Comparison of ENCODE assay signal across 18 mouse cellular contexts in genomic region chr9:63979275-63979674, GRCm38 (mm10). TPM values are rescaled to one million over a fixed set of nuclear protein-coding genes. Genes with fewer than 3 reads are reported as not detected.
A peak's percentile ranks its signal among the peaks of the same experiment; 100 is the strongest.
DNase-seq lines count a peak whose midpoint lies in the region; ATAC-seq and TF ChIP-seq lines count a peak whose summit lies in the region.
"Had no signal": no experiment of that assay in that cellular context is flagged by ENCODE, and none has a peak within 500 bp of the region (broad histone marks: within the 10 kb centered on the region; RNA-seq: fewer than 3 reads in every experiment).

No protein-coding gene starts in this region.

- H3K27me3 ChIP-seq in heart, embryonic 12.5 days (replicated peaks) = no peaks in the 10 kb centered on the region
- no peaks in the 10 kb centered on the region for H3K27me3 ChIP-seq in kidney, postnatal 0 days (ENCODE audit: insufficient read depth, low read length)
- H3K27me3 ChIP-seq in embryonic facial prominence, embryonic 14.5 days (replicated peaks; ENCODE audit: control insufficient read depth, insufficient read depth, low read length) = no peaks in the 10 kb centered on the region
- H3K27me3 ChIP-seq in liver, embryonic 12.5 days (replicated peaks) = no peaks in the 10 kb centered on the region
- H3K27me3 ChIP-seq: forebrain, embryonic 13.5 days; midbrain, embryonic 15.5 days; neural tube, embryonic 12.5 days; Patski had no signal

- peaks cover 28% of the 10 kb centered on the region for H3K36me3 ChIP-seq in heart, embryonic 12.5 days
- H3K36me3 ChIP-seq in kidney, postnatal 0 days (ENCODE audit: insufficient read depth, low read length) = no peaks in the 10 kb centered on the region
- no peaks in the 10 kb centered on the region for H3K36me3 ChIP-seq in embryonic facial prominence, embryonic 14.5 days (ENCODE audit: control insufficient read depth, insufficient read depth, low read length)
- H3K36me3 ChIP-seq in liver, embryonic 12.5 days = no peaks in the 10 kb centered on the region
- H3K36me3 ChIP-seq: hindbrain, embryonic 13.5 days; midbrain, embryonic 15.5 days; neural tube, embryonic 12.5 days had no signal

- no peak for DNase-seq in heart, postnatal 14 days
- DNase-seq in kidney, postnatal 0 days (ENCODE audit: low spot score) = no peak
- no peak for DNase-seq in kidney, adult 8-10 months
- no peak for DNase-seq in embryonic facial prominence, embryonic 14.5 days (ENCODE audit: low spot score)
- no peak for DNase-seq in adrenal gland, adult 2 months
- DNase-seq: B cell, adult 2 months; cerebellum, postnatal 25 days; thymus, adult 2 months had no signal

- H3K9me3 ChIP-seq in heart, embryonic 12.5 days (replicated peaks) = no peaks in the 10 kb centered on the region
- no peaks in the 10 kb centered on the region for H3K9me3 ChIP-seq in kidney, postnatal 0 days (replicated peaks; ENCODE audit: low read length)
- H3K9me3 ChIP-seq in embryonic facial prominence, embryonic 14.5 days (ENCODE audit: control insufficient read depth, low read length) = no peaks in the 10 kb centered on the region
- H3K9me3 ChIP-seq in liver, embryonic 12.5 days (replicated peaks) = no peaks in the 10 kb centered on the region
- H3K9me3 ChIP-seq: forebrain, embryonic 13.5 days; hindbrain, embryonic 13.5 days; midbrain, embryonic 15.5 days; neural tube, embryonic 12.5 days had no signal

- peak overlapping the region; percentile 46 for H3K27ac ChIP-seq in heart, embryonic 12.5 days (ENCODE audit: poor library complexity, severe bottlenecking)
- peak overlapping the region; percentile 87 for H3K27ac ChIP-seq in kidney, postnatal 0 days
- peak overlapping the region; percentile 86 for H3K27ac ChIP-seq in embryonic facial prominence, embryonic 14.5 days (replicated peaks; ENCODE audit: low read depth, low read length)
- peak overlapping the region; percentile 37; the same call in 1 of the 2 replicates for H3K27ac ChIP-seq in liver, embryonic 12.5 days
- H3K27ac ChIP-seq: layer of hippocampus, adult 2 months; midbrain, embryonic 15.5 days; neural tube, embryonic 12.5 days had no signal

- ATAC-seq in heart, embryonic 12.5 days (ENCODE audit: insufficient number of reproducible peaks, low FRiP score) = no peak
- ATAC-seq in kidney, postnatal 0 days (replicated peaks; ENCODE audit: low FRiP score, low read depth) = no peak
- no peak for ATAC-seq in embryonic facial prominence, embryonic 14.5 days (ENCODE audit: low read depth)
- ATAC-seq in liver, embryonic 12.5 days = peak; percentile 50; the same call in 1 of the 2 replicates
- no peak for ATAC-seq in monocyte, adult 5-6 weeks (replicated peaks; ENCODE audit: insufficient number of reproducible peaks, low FRiP score, low TSS enrichment, poor library complexity, severe bottlenecking)
- ATAC-seq: forebrain, embryonic 13.5 days; intestine, embryonic 16.5 days; midbrain, embryonic 15.5 days had no signal

- no peak for TF ChIP-seq CTCF in kidney, postnatal 0 days (IDR thresholded peaks at IDR 0.05; ENCODE audit: low read depth)

- H3K4me3 ChIP-seq in heart, embryonic 12.5 days = no peak overlapping the region
- no peak overlapping the region for H3K4me3 ChIP-seq in kidney, postnatal 0 days (replicated peaks; ENCODE audit: low read depth, low read length)
- no peak overlapping the region for H3K4me3 ChIP-seq in embryonic facial prominence, embryonic 14.5 days (ENCODE audit: low read depth, low read length)
- no peak overlapping the region for H3K4me3 ChIP-seq in liver, embryonic 12.5 days
- H3K4me3 ChIP-seq: forebrain, embryonic 13.5 days; hindbrain, embryonic 13.5 days; layer of hippocampus, adult 2 months; midbrain, embryonic 15.5 days; neural tube, embryonic 12.5 days had no signal

- H3K4me2 ChIP-seq in heart, embryonic 12.5 days = no peak overlapping the region
- H3K4me2 ChIP-seq in kidney, postnatal 0 days (ENCODE audit: low read length) = no peak overlapping the region
- H3K4me2 ChIP-seq in embryonic facial prominence, embryonic 14.5 days (ENCODE audit: low read depth, low read length) = peak overlapping the region; percentile 43; the same call in 1 of the 2 replicates
- no peak overlapping the region for H3K4me2 ChIP-seq in liver, embryonic 12.5 days

- H3K4me1 ChIP-seq in heart, embryonic 12.5 days (replicated peaks) = peaks cover 100% of the 10 kb centered on the region
- peaks cover 78% of the 10 kb centered on the region for H3K4me1 ChIP-seq in kidney, postnatal 0 days (replicated peaks; ENCODE audit: insufficient read depth, low read length)
- peaks cover 68% of the 10 kb centered on the region for H3K4me1 ChIP-seq in embryonic facial prominence, embryonic 14.5 days (ENCODE audit: control insufficient read depth, insufficient read depth, low read length)
- H3K4me1 ChIP-seq in liver, embryonic 12.5 days = peaks cover 85% of the 10 kb centered on the region

- 29% methylated on average over 2 of the region's 2 CpGs for WGBS in heart, embryonic 12.5 days
- 66% methylated on average over 2 of the region's 2 CpGs for WGBS in kidney, postnatal 0 days
- WGBS in embryonic facial prominence, embryonic 14.5 days = 84% methylated on average over 2 of the region's 2 CpGs
- WGBS in liver, embryonic 12.5 days (ENCODE audit: insufficient replicate concordance) = 47% methylated on average over 2 of the region's 2 CpGs

- H3K9ac ChIP-seq in heart, embryonic 12.5 days = no peak overlapping the region
- H3K9ac ChIP-seq in kidney, postnatal 0 days (ENCODE audit: low read depth, low read length) = no peak overlapping the region
- H3K9ac ChIP-seq in embryonic facial prominence, embryonic 14.5 days (ENCODE audit: low read depth, low read length) = no peak overlapping the region
- no peak overlapping the region for H3K9ac ChIP-seq in liver, embryonic 12.5 days
- H3K9ac ChIP-seq: forebrain, embryonic 13.5 days; hindbrain, embryonic 13.5 days; midbrain, embryonic 15.5 days; neural tube, embryonic 12.5 days had no signal

- intact Hi-C loops in heart, postnatal 14 days (cut with DNase I) = no loop called here

RNA-seq across cellular contexts. Expression of gene Smad6, which starts 42.6 kb away (rescaled TPM):
- polyA plus RNA-seq in heart, embryonic 12.5 days (2016; fragmentation: Nextera tagmentation; extraction: Ambion mirVana) = 56.2 and 62.8 TPM in 2 replicates
- total RNA-seq in heart, postnatal 14 days (2021) = 10 to 100 TPM; 13.6 to 15.5 TPM
- 7.2 and 10.6 TPM in 2 replicates for polyA plus RNA-seq in kidney, postnatal 0 days (2015; fragmentation: Nextera tagmentation; extraction: Ambion mirVana)
- 7.9 and 8.8 TPM in 2 replicates for polyA plus RNA-seq in embryonic facial prominence, embryonic 14.5 days (2014; fragmentation: Nextera tagmentation; extraction: Ambion mirVana)
- polyA plus RNA-seq in liver, embryonic 12.5 days (2016; fragmentation: Nextera tagmentation; extraction: Ambion mirVana) = 11.7 and 12.9 TPM in 2 replicates
- 0.43 to 2.4 TPM (median 0.86 TPM) in 3 replicates for total RNA-seq in monocyte, adult 5-6 weeks (2017)
- total RNA-seq in adrenal gland, adult 2 months (2021) = 10 to 100 TPM in 1 of 2 experiments, 1 to 10 TPM in 1; 6.0 to 12.9 TPM
- 43.4 and 52.4 TPM in 2 replicates for polyA plus RNA-seq in adrenal gland, adult 2 months (2012; rRNA removed)

Comparison
In these comparisons a context has a peak if more than half of its experiments do, and no peak if none do; other contexts are left out.
1. H3K27ac ChIP-seq: peak in every context shown above with its lines; median percentile 87 in kidney, postnatal 0 days; 86 in embryonic facial prominence, embryonic 14.5 days; 46 in heart, embryonic 12.5 days; 37 in liver, embryonic 12.5 days.